Mouse (Mus musculus) cerebellum, adult 11-12 months (tissue): ENCODE measurements around the gene Ltbp3.

ENCODE experiments used
- DNase-seq: peaks from one replicate; pipeline ENCODE4 v3.0.0; 2022

The Ltbp3 gene

GRCm38 (mm10) chr19:5756321-5756985, 15.7 kb downstream of the Ltbp3 start:
- DNase-seq: peak; percentile 35

GRCm38 (mm10) chr19:5756991-5757636, 16.4 kb downstream of the Ltbp3 start:
- DNase-seq: peak; percentile 26

- DNase-seq: peak; percentile 41
These were observed 18.2 kb downstream of the Ltbp3 start for GRCm38 (mm10) chr19:5758878-5759403.

- no peak for DNase-seq
These were observed 22.5 kb downstream of the Ltbp3 start for GRCm38 (mm10) chr19:5763163-5763562.

- DNase-seq: no peak
These were observed 26.6 kb downstream of the Ltbp3 start for GRCm38 (mm10) chr19:5767271-5767670.

- peak; percentile 64 for DNase-seq
These were observed 29.6 kb downstream of the Ltbp3 start for GRCm38 (mm10) chr19:5770311-5770710.

GRCm38 (mm10) chr19:5770925-5771860, 30.5 kb downstream of the Ltbp3 start, which contains the start of gene Scyl1:
Scyl1 (minus strand) TSS chr19:5771419.
- DNase-seq: peak; percentile 95

GRCm38 (mm10) chr19:5777387-5778032, 36.8 kb downstream of the Ltbp3 start:
- no peak for DNase-seq

- no peak for DNase-seq
These were observed 37.6 kb downstream of the Ltbp3 start for GRCm38 (mm10) chr19:5778312-5778711.

GRCm38 (mm10) chr19:5780203-5780602, 39.5 kb downstream of the Ltbp3 start:
- no peak for DNase-seq

GRCm38 (mm10) chr19:5781532-5781931, 40.8 kb downstream of the Ltbp3 start:
- DNase-seq: no peak

- no peak for DNase-seq
These were observed 41.4 kb downstream of the Ltbp3 start for GRCm38 (mm10) chr19:5782121-5782520.

GRCm38 (mm10) chr19:5784958-5785577, 44.4 kb downstream of the Ltbp3 start:
- DNase-seq: no peak

GRCm38 (mm10) chr19:5786441-5787114, 45.9 kb downstream of the Ltbp3 start:
- DNase-seq: peak; percentile 84

GRCm38 (mm10) chr19:5787128-5787635, 46.5 kb downstream of the Ltbp3 start:
- peak; percentile 89 for DNase-seq

GRCm38 (mm10) chr19:5787920-5788319, 47.2 kb downstream of the Ltbp3 start:
- no peak for DNase-seq

- no peak for DNase-seq
These were observed 47.9 kb downstream of the Ltbp3 start for GRCm38 (mm10) chr19:5788620-5789019.

- DNase-seq: no peak
These were observed 48.4 kb downstream of the Ltbp3 start for GRCm38 (mm10) chr19:5789066-5789465.

GRCm38 (mm10) chr19:5791329-5791728, 50.6 kb downstream of the Ltbp3 start:
- DNase-seq: no peak

GRCm38 (mm10) chr19:5793116-5793515, 52.4 kb downstream of the Ltbp3 start:
- peak; percentile 64 for DNase-seq
